Mouse (Mus musculus) MEL (cell line): ENCODE measurements around the gene Gfy.

Experiments
- CHD1 ChIP-seq: IDR thresholded peaks from 2 replicates; pipeline ENCODE4 v1.6.1; 2012; ENCODE audit warnings: low read depth, mild to moderate bottlenecking, inconsistent platforms, low read length, improper control_type of control experiment
- CTCF ChIP-seq, 3 experiments: IDR thresholded peaks in 2 of 3; conservative IDR thresholded peaks in 1 of 3; 2 replicates each; pipeline ENCODE4 v1.5.1; 2011 to 2012; ENCODE audit warnings: low read length in 3 of 3, low read depth in 2 of 3, mild to moderate bottlenecking in 2 of 3, improper control_type of control experiment in 1 of 3, inconsistent platforms in 1 of 3, mixed read lengths in 1 of 3, moderate library complexity in 1 of 3; ENCODE audit not compliant: control insufficient read depth in 1 of 3, insufficient read depth in 1 of 3, poor library complexity in 1 of 3, severe bottlenecking in 1 of 3
- ELF1 ChIP-seq: IDR thresholded peaks from 2 replicates; pipeline ENCODE4 v1.6.1; 2014; ENCODE audit warnings: low read depth, mild to moderate bottlenecking, inconsistent platforms, low read length, improper control_type of control experiment, moderate library complexity
- ETS1 ChIP-seq: IDR thresholded peaks from 2 replicates; pipeline ENCODE4 v1.6.1; 2012; ENCODE audit warnings: low read depth, mild to moderate bottlenecking, inconsistent platforms, low read length, improper control_type of control experiment, moderate library complexity
- MAFK ChIP-seq: IDR thresholded peaks from 2 replicates; pipeline ENCODE4 v1.6.1; 2011; ENCODE audit warnings: low read depth, mild to moderate bottlenecking, low read length, improper control_type of control experiment, borderline replicate concordance
- MAX ChIP-seq: IDR thresholded peaks from 2 replicates; pipeline ENCODE4 v1.6.1; 2011; ENCODE audit warnings: low read length, improper control_type of control experiment
- MEF2A ChIP-seq: IDR thresholded peaks from 2 replicates; pipeline ENCODE4 v1.6.1; 2014; ENCODE audit warnings: low read depth, mild to moderate bottlenecking, inconsistent platforms, low read length, improper control_type of control experiment; ENCODE audit not compliant: poor library complexity, insufficient replicate concordance, severe bottlenecking; ENCODE audit errors: extremely low read depth
- MXI1 ChIP-seq: IDR thresholded peaks from 2 replicates; pipeline ENCODE4 v1.6.1; 2011; ENCODE audit warnings: mild to moderate bottlenecking, low read depth, low read length, improper control_type of control experiment
- POLR2A ChIP-seq, 2 experiments: IDR thresholded peaks; 2 replicates each; pipeline ENCODE4 v1.6.1; 2011 to 2012; ENCODE audit warnings: low read length in 2 of 2, mild to moderate bottlenecking in 2 of 2, control low read depth in 1 of 2, improper control_type of control experiment in 1 of 2, low read depth in 1 of 2, moderate library complexity in 1 of 2; ENCODE audit not compliant: control insufficient read depth in 1 of 2, insufficient read depth in 1 of 2, poor library complexity in 1 of 2
- POLR2AphosphoS2 ChIP-seq: IDR thresholded peaks from 2 replicates; pipeline ENCODE4 v1.6.1; 2011; ENCODE audit warnings: low read length, improper control_type of control experiment
- RAD21 ChIP-seq: IDR thresholded peaks from 2 replicates; pipeline ENCODE4 v1.6.1; 2011; ENCODE audit warnings: mild to moderate bottlenecking, low read depth, low read length, improper control_type of control experiment
- RCOR1 ChIP-seq: IDR thresholded peaks from 2 replicates; pipeline ENCODE4 v1.6.1; 2012; ENCODE audit warnings: low read depth, mild to moderate bottlenecking, inconsistent platforms, low read length, improper control_type of control experiment
- USF2 ChIP-seq, 2 experiments: IDR thresholded peaks; 2 replicates each; pipeline ENCODE4 v1.6.1; 2011 to 2012; ENCODE audit warnings: improper control_type of control experiment in 2 of 2, low read length in 2 of 2, borderline replicate concordance in 1 of 2, inconsistent platforms in 1 of 2, low read depth in 1 of 2, mild to moderate bottlenecking in 1 of 2; ENCODE audit not compliant: insufficient read depth in 1 of 2
- ZMIZ1 ChIP-seq: IDR thresholded peaks from 2 replicates; pipeline ENCODE4 v1.6.1; 2012; ENCODE audit warnings: low read depth, mild to moderate bottlenecking, inconsistent platforms, low read length, improper control_type of control experiment, moderate library complexity

GRCm38 (mm10) chr7:45183672-45184071, 4.3 kb upstream of the Gfy start:
- no peak for TF ChIP-seq CTCF (IDR thresholded peaks at IDR 0.05 in 2 of 3, conservative IDR thresholded peaks at IDR 0.05 in 1 of 3; ENCODE audit: control insufficient read depth in 1 of 3, insufficient read depth in 1 of 3, low read depth in 2 of 3, low read length in 3 of 3, poor library complexity in 1 of 3, severe bottlenecking in 1 of 3)
- no peak for TF ChIP-seq POLR2A (IDR thresholded peaks at IDR 0.05; ENCODE audit: control insufficient read depth in 1 of 2, insufficient read depth in 1 of 2, low read depth in 1 of 2, low read length in 2 of 2, poor library complexity in 1 of 2)
- no peak for TF ChIP-seq USF2 (IDR thresholded peaks at IDR 0.05; ENCODE audit: borderline replicate concordance in 1 of 2, insufficient read depth in 1 of 2, low read depth in 1 of 2, low read length in 2 of 2)
- TF ChIP-seq RCOR1 = no peak
- no peak for TF ChIP-seq MEF2A
- TF ChIP-seq MXI1 = no peak
- TF ChIP-seq ZMIZ1 = no peak
- TF ChIP-seq POLR2AphosphoS2 = no peak
- no peak for TF ChIP-seq MAX
- TF ChIP-seq ETS1 = no peak
- TF ChIP-seq CHD1 = no peak
- TF ChIP-seq RAD21 = no peak
- no peak for TF ChIP-seq MAFK
- no peak for TF ChIP-seq ELF1
